Mouse (Mus musculus) macrophage (primary cell): ENCODE data around the gene Clcnkb. TPM values are rescaled to one million over a fixed set of nuclear protein-coding genes. Genes with fewer than 3 reads are reported as not detected.
A peak's percentile ranks its signal among the peaks of the same experiment; 100 is the strongest.

Source experiments
- H3K27ac ChIP-seq: fragments of 350-480 bp; formaldehyde crosslinking; 2 replicates; pipeline ENCODE4 v1.9.0; 2021
- H3K36me3 ChIP-seq: fragments of 350-480 bp; formaldehyde crosslinking; 2 replicates; pipeline ENCODE4 v1.9.0; 2021; ENCODE audit errors: inconsistent target
- H3K4me3 ChIP-seq: fragments of 350-480 bp; formaldehyde crosslinking; 2 replicates; pipeline ENCODE4 v1.9.0; 2021; ENCODE audit errors: inconsistent target
- H3K79me2 ChIP-seq: fragments of 350-480 bp; formaldehyde crosslinking; 2 replicates; pipeline ENCODE4 v1.9.0; 2021; ENCODE audit errors: inconsistent target
- WGBS: methylation state at CpG from one replicate; pipeline ENCODE4 v1.1.7; 2026; ENCODE audit warnings: inconsistent platforms; ENCODE audit not compliant: missing documents; 5-methylcytosine and 5-hydroxymethylcytosine counted together
- polyA plus RNA-seq: library from polyadenylated mRNA; stranded (reverse); fragments of 250-400 nt; gene quantifications from 3 replicates; pipeline ENCODE4 v1.2.4, GENCODE M21; 2018; ENCODE audit warnings: inconsistent platforms

Clcnkb gene
- polyA plus RNA-seq, 1 experiment from 2014 or later = not detected

DNA sequence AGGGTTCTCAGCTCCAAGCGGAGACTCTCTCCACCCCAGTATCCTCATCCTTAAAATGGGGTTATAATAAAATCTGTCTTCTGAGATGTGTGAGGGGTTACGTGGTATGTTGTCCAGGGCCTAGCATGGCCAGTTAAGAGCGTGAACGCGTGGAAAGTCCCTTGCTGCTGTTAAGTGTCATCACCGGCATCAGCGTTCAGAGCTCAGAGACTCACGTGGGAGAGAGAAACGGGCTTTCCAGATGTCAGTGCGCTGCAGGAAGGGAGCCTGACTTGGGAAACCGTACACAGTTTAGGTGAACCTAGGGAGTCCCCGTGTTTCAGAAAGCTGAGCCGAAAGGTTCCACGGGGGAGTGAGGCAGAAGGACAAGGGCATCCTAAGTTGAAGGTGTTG is 29.5 kb upstream of the Clcnkb start:
- H3K4me3 ChIP-seq = peak overlapping the region; percentile 54
- peaks cover 30% of the 10 kb centered on the region; the same call in 1 of the 2 replicates for H3K36me3 ChIP-seq
- H3K79me2 ChIP-seq = peaks cover 54% of the 10 kb centered on the region
- WGBS = 21% methylated on average over 14 of the region's 14 CpGs
- H3K27ac ChIP-seq = peak overlapping the region; percentile 10; the same call in 1 of the 2 replicates

- Histone ChIP-seq H3K4me3 (peak within 1 kb of the TSS; percentile 54), H3K79me2 (peaks cover 47% of the 10 kb centered on the region), H3K27ac (peak within 1 kb of the TSS; percentile 10; the same call in 1 of the 2 replicates), H3K36me3 (peaks cover 28% of the 10 kb centered on the region; the same call in 1 of the 2 replicates)
- WGBS = under 1% methylated on average over 88 of the region's 102 CpGs
Observed at GRCm38 (mm10) chr4:141444451-141445327, 28.9 kb upstream of the Clcnkb start, which contains the start of gene Zbtb17. Gene Zbtb17, plus strand, starts transcription at chr4:141444654.

DNA sequence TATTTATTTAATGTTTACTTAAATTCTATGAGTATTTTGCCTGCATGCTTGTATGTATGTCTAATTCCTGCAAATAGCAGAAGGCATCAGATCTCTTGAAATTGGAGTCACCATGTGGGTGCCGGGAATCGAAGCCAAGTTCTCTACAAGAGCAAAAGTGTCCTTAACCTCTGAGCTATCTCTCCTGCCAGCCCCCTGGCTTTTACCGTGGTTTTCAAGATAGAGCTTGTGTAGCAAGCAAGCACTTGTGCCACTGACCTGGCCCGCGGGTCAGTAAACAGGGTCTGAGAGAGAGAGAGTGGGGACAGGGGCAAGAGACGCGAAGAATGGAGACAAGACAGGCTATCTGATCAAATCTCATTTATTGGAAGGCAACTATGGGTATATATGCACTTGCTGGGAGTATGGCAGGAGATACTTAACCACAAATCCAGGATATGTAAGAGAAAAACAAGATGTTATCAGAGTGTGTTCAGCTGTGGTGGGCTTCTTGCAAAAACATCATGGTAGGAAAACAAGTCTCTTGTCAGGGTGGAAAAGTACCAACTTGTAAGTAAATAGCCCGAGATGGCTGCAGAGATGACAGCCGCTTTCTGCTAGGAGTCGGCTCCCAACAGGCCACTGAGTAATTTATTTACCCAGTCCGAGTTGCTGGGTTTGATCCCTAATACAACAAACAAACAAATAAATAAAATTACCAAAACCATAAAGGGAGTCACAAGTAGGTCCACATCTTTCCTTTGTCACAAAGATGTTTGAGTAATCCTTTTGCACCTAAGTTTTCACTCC is 28.0 kb upstream of the Clcnkb start:
- 37% methylated on average over 10 of the region's 11 CpGs for WGBS
- Histone ChIP-seq H3K27ac (no peak overlapping the region), H3K36me3 (peaks cover 19% of the 10 kb centered on the region; the same call in 1 of the 2 replicates), H3K79me2 (peaks cover 39% of the 10 kb centered on the region), H3K4me3 (peak overlapping the region; percentile 45)

DNA sequence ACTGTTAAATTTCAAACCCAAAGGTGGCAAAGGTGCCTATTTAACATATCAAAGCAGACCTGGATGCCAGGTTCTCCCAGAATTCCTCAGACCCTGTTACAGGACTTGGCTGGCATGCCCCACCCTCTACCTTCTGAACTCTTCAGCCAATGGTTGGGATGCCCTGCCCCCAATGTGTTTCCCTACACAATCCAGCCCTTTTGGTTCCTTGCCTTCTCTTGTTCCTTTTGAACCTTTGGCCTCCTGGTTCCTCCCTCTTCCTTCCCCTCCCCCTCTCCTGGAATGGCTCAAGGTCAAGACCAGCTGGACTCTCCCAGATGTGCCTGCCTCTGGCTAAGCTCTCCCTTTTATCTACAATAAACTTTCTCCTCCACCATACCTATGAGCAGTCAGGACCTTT is 25.1 kb upstream of the Clcnkb start:
- no peaks in the 10 kb centered on the region for H3K36me3 ChIP-seq
- no peak overlapping the region for H3K27ac ChIP-seq
- no peak overlapping the region for H3K4me3 ChIP-seq
- peaks cover 9% of the 10 kb centered on the region for H3K79me2 ChIP-seq

DNA sequence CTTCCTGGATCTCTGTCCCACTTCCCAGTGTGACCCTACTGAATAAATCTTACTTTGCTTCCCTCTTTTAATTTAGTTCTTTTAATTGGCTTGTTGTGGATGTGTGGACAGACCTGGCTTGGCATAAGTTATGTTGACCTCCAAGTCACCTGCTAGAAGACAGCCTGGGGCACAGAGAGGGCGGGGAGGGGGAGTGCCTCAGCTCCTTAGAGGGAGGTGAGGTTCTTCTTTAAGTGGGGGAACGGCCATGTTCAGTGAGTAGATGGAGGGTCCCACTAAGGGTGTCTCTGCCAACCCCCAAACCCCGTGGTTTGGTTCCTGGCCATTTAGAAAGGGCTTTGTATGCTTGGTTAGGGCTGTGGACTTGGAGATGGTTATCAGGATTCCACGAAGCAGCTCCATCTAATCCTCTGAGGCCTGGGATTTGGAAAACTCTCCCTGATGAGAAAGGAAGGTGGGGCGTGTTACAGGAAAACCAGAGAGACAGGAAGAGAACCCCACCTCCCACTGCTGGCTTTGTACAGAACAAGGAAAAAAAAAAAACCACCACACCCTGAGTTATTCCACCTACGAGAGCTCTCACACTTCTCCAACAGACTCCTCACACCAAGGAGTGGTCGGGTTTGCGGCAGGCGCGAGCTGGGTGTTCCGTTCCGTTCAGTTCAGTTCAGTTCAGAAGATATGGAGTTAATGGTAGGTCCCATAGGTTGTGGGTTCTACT is 23.4 kb upstream of the Clcnkb start:
- Histone ChIP-seq H3K27ac (no peak overlapping the region), H3K36me3 (no peaks in the 10 kb centered on the region), H3K79me2 (no peaks in the 10 kb centered on the region), H3K4me3 (no peak overlapping the region)
- WGBS = 90% methylated on average over 12 of the region's 12 CpGs

- Histone ChIP-seq H3K36me3 (no peaks in the 10 kb centered on the region), H3K27ac (no peak within 1 kb of the TSS), H3K79me2 (no peaks in the 10 kb centered on the region), H3K4me3 (no peak within 1 kb of the TSS)
- WGBS = 100% methylated on average over 1 of the region's 1 CpGs
Observed at GRCm38 (mm10) chr4:141435974-141436373, 20.2 kb upstream of the Clcnkb start, which contains the start of gene Srarp. Gene Srarp, minus strand, starts transcription at chr4:141436105.

DNA sequence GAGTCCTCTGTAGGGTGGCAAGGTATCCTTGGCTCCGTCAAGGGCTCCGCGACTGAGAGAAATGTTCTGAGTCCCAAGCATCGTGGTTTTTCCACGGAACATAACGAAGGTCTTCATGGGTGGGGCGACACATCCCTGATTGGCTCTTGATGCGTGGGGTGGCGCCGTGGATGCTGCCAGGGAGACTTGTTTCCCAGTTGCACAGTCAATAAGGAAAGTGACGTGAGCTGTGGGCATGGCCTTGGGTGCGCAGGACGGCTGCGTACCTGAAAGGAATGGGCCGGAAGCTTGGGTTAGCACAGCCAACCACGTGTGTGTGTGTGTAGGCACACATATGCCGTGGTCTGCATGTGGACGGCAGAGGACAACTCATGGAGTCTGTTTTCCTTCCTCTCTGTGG is 17.4 kb upstream of the Clcnkb start:
- H3K36me3 ChIP-seq = no peaks in the 10 kb centered on the region
- no peak overlapping the region for H3K27ac ChIP-seq
- H3K79me2 ChIP-seq = no peaks in the 10 kb centered on the region
- no peak overlapping the region for H3K4me3 ChIP-seq
- WGBS = 94% methylated on average over 18 of the region's 18 CpGs

DNA sequence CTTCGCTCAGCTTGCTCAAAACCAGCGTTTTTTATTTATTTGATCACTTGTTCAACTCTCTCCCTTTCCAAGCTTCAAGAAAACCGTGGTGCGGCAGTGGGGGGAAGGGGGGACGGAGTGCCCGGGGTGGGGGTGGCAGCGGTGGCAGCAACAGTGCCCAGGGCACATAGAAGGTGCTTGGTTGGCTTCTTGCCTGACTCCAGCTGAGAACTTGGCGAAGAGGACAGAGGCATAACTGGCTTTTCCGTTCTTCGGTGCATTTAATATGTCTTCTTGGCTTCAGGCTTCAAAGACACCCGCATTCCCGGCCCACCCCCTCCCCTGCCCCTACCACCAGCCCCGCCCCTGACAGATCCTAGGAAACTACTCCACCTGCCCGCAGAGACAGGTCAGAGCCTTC is 16.9 kb upstream of the Clcnkb start:
- WGBS = 90% methylated on average over 14 of the region's 14 CpGs

GRCm38 (mm10) chr4:141430997-141431396 is 15.2 kb upstream of the Clcnkb start:
- Histone ChIP-seq H3K79me2 (no peaks in the 10 kb centered on the region), H3K4me3 (no peak overlapping the region), H3K27ac (no peak overlapping the region), H3K36me3 (no peaks in the 10 kb centered on the region)
- 15% methylated on average over 9 of the region's 9 CpGs for WGBS

More for the DNA sequence above, 16.9 kb upstream of the Clcnkb start:
- Histone ChIP-seq H3K36me3 (no peaks in the 10 kb centered on the region), H3K79me2 (no peaks in the 10 kb centered on the region), H3K4me3 (no peak overlapping the region), H3K27ac (no peak overlapping the region)

DNA sequence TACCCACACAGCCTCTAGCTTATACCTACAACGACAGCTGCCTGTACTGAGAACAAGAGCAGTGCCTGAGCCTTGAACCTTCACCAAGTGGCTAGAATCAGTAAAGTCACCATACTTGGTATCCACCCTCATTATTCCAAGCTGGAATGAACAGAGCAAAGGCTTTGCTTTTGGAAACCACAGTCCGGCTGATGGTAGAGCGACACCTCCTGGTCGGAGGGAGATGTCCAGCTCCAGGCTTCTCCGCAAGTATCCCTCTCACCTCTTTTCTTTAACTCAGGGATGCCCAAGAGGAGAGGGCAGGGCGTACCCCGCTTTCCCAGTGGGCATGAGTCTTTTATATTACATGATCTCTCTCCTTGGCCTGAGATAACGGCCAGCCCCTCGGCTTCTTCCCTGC is 14.0 kb upstream of the Clcnkb start:
- 62% methylated on average over 9 of the region's 9 CpGs for WGBS
- H3K79me2 ChIP-seq = no peaks in the 10 kb centered on the region
- H3K27ac ChIP-seq = no peak overlapping the region
- no peaks in the 10 kb centered on the region for H3K36me3 ChIP-seq
- H3K4me3 ChIP-seq = no peak overlapping the region

DNA sequence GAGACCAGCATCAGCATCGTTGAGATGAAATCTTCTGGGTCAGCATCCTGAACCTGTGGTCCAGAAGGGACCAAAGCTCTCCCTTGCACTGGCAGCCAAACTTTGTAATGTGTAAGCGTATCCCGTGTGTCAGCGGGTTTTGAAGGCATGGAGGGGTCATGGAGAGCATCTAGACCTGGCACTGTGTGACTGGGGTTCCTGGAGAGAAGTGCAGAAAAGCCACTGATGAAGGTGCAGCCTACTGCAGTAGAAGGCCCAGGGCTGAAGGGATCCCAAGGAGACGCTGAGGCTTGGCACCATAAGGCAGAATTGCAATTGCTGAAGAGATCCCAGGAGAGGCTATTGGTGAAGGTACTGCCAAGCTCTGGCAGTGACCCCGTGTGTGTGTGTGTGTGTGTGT is 13.6 kb upstream of the Clcnkb start:
- no peak overlapping the region for H3K27ac ChIP-seq
- WGBS = 77% methylated on average over 3 of the region's 6 CpGs
- no peaks in the 10 kb centered on the region for H3K36me3 ChIP-seq
- H3K79me2 ChIP-seq = no peaks in the 10 kb centered on the region
- no peak overlapping the region for H3K4me3 ChIP-seq

DNA sequence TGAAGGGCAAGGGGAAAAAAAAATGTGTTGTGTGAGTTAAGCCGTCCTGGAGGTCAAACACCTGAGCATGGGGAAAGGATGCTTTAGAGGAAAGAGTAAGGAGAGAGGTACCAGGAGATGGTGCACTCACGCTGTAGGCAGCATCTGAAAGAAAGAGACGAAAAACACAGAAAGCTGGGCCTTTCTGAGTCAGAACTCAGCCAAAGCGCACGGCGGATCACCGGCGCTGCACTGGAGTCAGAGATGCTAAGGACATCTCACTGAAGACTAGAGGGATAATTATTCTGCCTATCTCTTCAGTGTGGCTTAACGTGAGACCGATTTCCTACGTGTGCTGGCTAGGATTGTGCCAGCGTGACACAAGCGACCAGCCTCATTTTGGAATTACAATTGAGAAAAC is 12.1 kb upstream of the Clcnkb start:
- H3K4me3 ChIP-seq = no peak overlapping the region
- no peaks in the 10 kb centered on the region for H3K79me2 ChIP-seq
- WGBS = 97% methylated on average over 13 of the region's 13 CpGs
- no peak overlapping the region for H3K27ac ChIP-seq
- no peaks in the 10 kb centered on the region for H3K36me3 ChIP-seq

GRCm38 (mm10) chr4:141426796-141427745 is 11.3 kb upstream of the Clcnkb start:
- Histone ChIP-seq H3K27ac (peak overlapping the region; percentile 69), H3K4me3 (no peak overlapping the region), H3K79me2 (no peaks in the 10 kb centered on the region), H3K36me3 (no peaks in the 10 kb centered on the region)
- 96% methylated on average over 10 of the region's 10 CpGs for WGBS
